Mouse (Mus musculus) gastrocnemius, adult 2 months (tissue): ENCODE data around the gene Cttnbp2nl. TPM values are rescaled to one million over a fixed set of nuclear protein-coding genes. Genes with fewer than 3 reads are reported as not detected.

Source experiments
- DNase-seq: peaks from one replicate; pipeline ENCODE4 v3.0.0; 2022
- H3K27ac ChIP-seq: fragments of 200-600 bp; 2 replicates; pipeline ENCODE4 v1.8.1; 2022; ENCODE audit warnings: mild to moderate bottlenecking
- H3K4me3 ChIP-seq: fragments of 200-600 bp; 2 replicates; pipeline ENCODE4 v1.8.1; 2022; ENCODE audit warnings: mild to moderate bottlenecking, moderate library complexity
- CTCF ChIP-seq: fragments of 200-600 bp; IDR thresholded peaks from 2 replicates; pipeline ENCODE4 v1.8.1; 2022; ENCODE audit warnings: antibody characterized with exemption, mild to moderate bottlenecking, moderate library complexity
- intact Hi-C: fragments of 180-260 bp; cut with DNase I; formaldehyde crosslinking; loops from one replicate; pipeline ENCODE4 v1.15.1; 2025
- total RNA-seq, 2 experiments: library from RNA; stranded (reverse); gene quantifications; 2 replicates each; pipeline ENCODE4 v1.2.3; 2021

Cttnbp2nl gene
- total RNA-seq, 2 experiments from 2014 or later: 4.5 to 8.4 TPM

- Histone ChIP-seq H3K4me3 (no peak overlapping the region), H3K27ac (peak overlapping the region; percentile 87)
- intact Hi-C loops: loop anchor here (2.0 kb wide), 1 partner anchor 13 kb away; no protein-coding TSS in a partner anchor
- no peak for DNase-seq
- TF ChIP-seq CTCF: no peak
These were observed 29.5 kb downstream of the Cttnbp2nl start for GRCm38 (mm10) chr3:105023371-105024005.

GRCm38 (mm10) chr3:105019826-105020692, 32.9 kb downstream of the Cttnbp2nl start:
- no peak for TF ChIP-seq CTCF
- Histone ChIP-seq H3K4me3 (peak overlapping the region; percentile 46), H3K27ac (peak overlapping the region; percentile 87)
- intact Hi-C loops: loop anchor here (2.0 kb wide), 1 partner anchor 33 kb away; the partner anchor contains the start of gene Cttnbp2nl
- no peak for DNase-seq

GRCm38 (mm10) chr3:105018783-105019105, 34.2 kb downstream of the Cttnbp2nl start:
- TF ChIP-seq CTCF: no peak
- Histone ChIP-seq H3K4me3 (no peak overlapping the region), H3K27ac (peak overlapping the region; percentile 87)
- intact Hi-C loops: no loop called here
- no peak for DNase-seq

GRCm38 (mm10) chr3:105018085-105018782, 34.7 kb downstream of the Cttnbp2nl start:
- peak overlapping the region; percentile 87 for H3K27ac ChIP-seq
- TF ChIP-seq CTCF: no peak
- H3K4me3 ChIP-seq: no peak overlapping the region; the same call in 1 of the 2 replicates
- DNase-seq: no peak
- intact Hi-C loops: no loop called here

- peak overlapping the region; percentile 87 for H3K27ac ChIP-seq
- no peak for DNase-seq
- no peak for TF ChIP-seq CTCF
- H3K4me3 ChIP-seq: peak overlapping the region; percentile 24
- intact Hi-C loops: no loop called here
These were observed 35.6 kb downstream of the Cttnbp2nl start for GRCm38 (mm10) chr3:105017314-105017713.

- Histone ChIP-seq H3K4me3 (no peak overlapping the region), H3K27ac (peak overlapping the region; percentile 87)
- no peak for DNase-seq
- no peak for TF ChIP-seq CTCF
- intact Hi-C loops: no loop called here
These were observed 36.7 kb downstream of the Cttnbp2nl start for GRCm38 (mm10) chr3:105016204-105016603.

GRCm38 (mm10) chr3:105014908-105015307, 38.0 kb downstream of the Cttnbp2nl start:
- no peak overlapping the region for H3K27ac ChIP-seq
- DNase-seq: no peak
- TF ChIP-seq CTCF: no peak
- intact Hi-C loops: no loop called here
- no peak overlapping the region for H3K4me3 ChIP-seq

GRCm38 (mm10) chr3:105012696-105013313, 40.1 kb downstream of the Cttnbp2nl start:
- Histone ChIP-seq H3K27ac (no peak overlapping the region; the same call in 1 of the 2 replicates), H3K4me3 (no peak overlapping the region)
- DNase-seq: peak; percentile 36
- TF ChIP-seq CTCF: no peak
- intact Hi-C loops: no loop called here

GRCm38 (mm10) chr3:105011883-105012282, 41.1 kb downstream of the Cttnbp2nl start:
- no peak for TF ChIP-seq CTCF
- H3K4me3 ChIP-seq: no peak overlapping the region
- DNase-seq: no peak
- intact Hi-C loops: no loop called here
- no peak overlapping the region for H3K27ac ChIP-seq

GRCm38 (mm10) chr3:105010681-105011339, 42.1 kb downstream of the Cttnbp2nl start:
- DNase-seq: no peak
- H3K27ac ChIP-seq: no peak overlapping the region
- no peak for TF ChIP-seq CTCF
- H3K4me3 ChIP-seq: no peak overlapping the region
- intact Hi-C loops: no loop called here

GRCm38 (mm10) chr3:105008070-105008469, 44.9 kb downstream of the Cttnbp2nl start:
- no peak for TF ChIP-seq CTCF
- Histone ChIP-seq H3K4me3 (no peak overlapping the region), H3K27ac (no peak overlapping the region)
- intact Hi-C loops: no loop called here
- no peak for DNase-seq

GRCm38 (mm10) chr3:105006101-105006500, 46.8 kb downstream of the Cttnbp2nl start:
- Histone ChIP-seq H3K4me3 (no peak overlapping the region), H3K27ac (no peak overlapping the region; the same call in 1 of the 2 replicates)
- TF ChIP-seq CTCF: no peak
- intact Hi-C loops: no loop called here
- DNase-seq: no peak
